Mouse (Mus musculus) lung, embryonic 14.5 days (tissue): ENCODE data around the gene 2610507B11Rik. TPM values are rescaled to one million over a fixed set of nuclear protein-coding genes. Genes with fewer than 3 reads are reported as not detected.
"Not testable (repeated sequence)": the region's sequence is repeated elsewhere in the genome, so short reads cannot be mapped to it uniquely, and the experiment has no call there.

ENCODE experiments used
- ATAC-seq: fragments of 200-750 bp; cut with Nextera tagmentation; 2 replicates; pipeline ENCODE4 v1.8.0; 2017; ENCODE audit warnings: mild to moderate bottlenecking, moderate TSS enrichment, moderate library complexity; ENCODE audit not compliant: insufficient read depth
- DNase-seq: peaks from one replicate; pipeline ENCODE4 v3.0.0-alpha.2; 2015
- H3K27ac ChIP-seq: fragments of 300-500 bp; sonication (generic); 2 replicates; pipeline ENCODE4 v1.5.1; 2014; ENCODE audit warnings: low read depth, mild to moderate bottlenecking, moderate library complexity
- H3K27me3 ChIP-seq: fragments of 300-500 bp; sonication (generic); 2 replicates; pipeline ENCODE4 v1.6.1; 2014; ENCODE audit warnings: low read length, control low read depth; ENCODE audit not compliant: insufficient read depth
- H3K36me3 ChIP-seq: fragments of 300-500 bp; sonication (generic); 2 replicates; pipeline ENCODE4 v1.6.1; 2014; ENCODE audit warnings: control low read depth; ENCODE audit not compliant: insufficient read depth
- H3K4me1 ChIP-seq: fragments of 300-500 bp; sonication (generic); 2 replicates; pipeline ENCODE4 v1.6.1; 2014; ENCODE audit warnings: antibody characterized with exemption, control low read depth; ENCODE audit not compliant: insufficient read depth
- H3K4me2 ChIP-seq: fragments of 300-500 bp; sonication (generic); 2 replicates; pipeline ENCODE4 v1.6.1; 2014; ENCODE audit warnings: mild to moderate bottlenecking
- H3K4me3 ChIP-seq: fragments of 300-500 bp; sonication (generic); 2 replicates; pipeline ENCODE4 v1.5.1; 2014; ENCODE audit warnings: low read depth, low read length
- H3K9ac ChIP-seq: fragments of 300-500 bp; sonication (generic); 2 replicates; pipeline ENCODE4 v1.6.1; 2014
- H3K9me3 ChIP-seq: fragments of 300-500 bp; sonication (generic); 2 replicates; pipeline ENCODE4 v1.6.1; 2016; ENCODE audit warnings: low read depth, low read length, control low read depth
- CTCF ChIP-seq: IDR thresholded peaks from 2 replicates; pipeline ENCODE4 v1.5.1; 2016; ENCODE audit warnings: antibody characterized with exemption, low read depth
- WGBS: fragments of 180-500 bp; shearing (Covaris S2); extraction: QIAGEN DNeasy Blood & Tissue Kit; methylation state at CpG from one replicate; pipeline ENCODE4 v1.1.7; 2014; 5-methylcytosine and 5-hydroxymethylcytosine counted together
- polyA plus RNA-seq: library from polyadenylated mRNA; unstranded; fragments of >200 nt; fragmentation: Nextera tagmentation; extraction: Ambion mirVana; gene quantifications from 2 replicates; pipeline ENCODE4 v1.2.1, GENCODE M21; 2014

Gene 2610507B11Rik
- polyA plus RNA-seq, 1 experiment from 2014 or later, result 71.2 TPM

- 95% methylated on average over 2 of the region's 2 CpGs for WGBS
- Histone ChIP-seq H3K27ac (no peak overlapping the region), H3K36me3 (peaks cover 29% of the 10 kb centered on the region), H3K27me3 (peaks cover 5% of the 10 kb centered on the region; the same call in 1 of the 2 replicates), H3K9ac (no peak overlapping the region), H3K4me3 (peak overlapping the region; percentile 79), H3K9me3 (no peaks in the 10 kb centered on the region), H3K4me1 (no peaks in the 10 kb centered on the region), H3K4me2 (peak overlapping the region; percentile 69)
- no peak for TF ChIP-seq CTCF
- no peak for ATAC-seq
- peak; percentile 8 for DNase-seq
Measured at GRCm38 (mm10) chr11:78260489-78261258, 878 bp upstream of the 2610507B11Rik start.

DNA sequence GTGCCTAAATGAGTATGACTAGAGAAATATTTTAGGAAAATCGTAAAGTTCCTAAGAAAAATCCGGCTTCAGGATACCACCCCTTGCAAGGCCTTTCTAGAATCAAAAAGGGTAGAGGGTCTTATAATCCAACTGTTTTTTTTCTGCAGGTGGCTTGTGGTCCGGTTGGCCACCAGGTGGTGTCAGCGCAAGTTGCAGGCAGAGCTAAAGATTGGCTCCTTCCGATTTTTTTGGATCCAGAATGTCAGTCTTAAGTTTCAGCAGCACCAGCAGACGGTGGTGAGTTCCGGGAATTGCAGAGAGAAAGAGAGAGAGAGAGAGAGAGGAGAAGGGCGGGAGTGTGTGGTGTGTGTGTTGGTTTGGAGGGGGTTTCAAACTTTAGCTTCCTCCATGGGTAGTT lies 998 bp downstream of the 2610507B11Rik start:
- DNase-seq (peak; percentile 84), ATAC-seq (no peak)
- Histone ChIP-seq H3K27me3 (peaks cover 5% of the 10 kb centered on the region; the same call in 1 of the 2 replicates), H3K4me1 (no peaks in the 10 kb centered on the region), H3K9me3 (no peaks in the 10 kb centered on the region), H3K27ac (no peak overlapping the region), H3K4me3 (peak overlapping the region; percentile 79), H3K36me3 (peaks cover 43% of the 10 kb centered on the region), H3K4me2 (peak overlapping the region; percentile 69), H3K9ac (peak overlapping the region; percentile 20; the same call in 1 of the 2 replicates)
- TF ChIP-seq CTCF, result peak; percentile 75
- WGBS, result 2% methylated on average over 8 of the region's 8 CpGs

- WGBS, result 87% methylated on average over 6 of the region's 6 CpGs
- ATAC-seq, result no peak
- Histone ChIP-seq H3K9me3 (no peaks in the 10 kb centered on the region), H3K4me2 (no peak overlapping the region), H3K27ac (no peak overlapping the region), H3K9ac (no peak overlapping the region), H3K4me1 (no peaks in the 10 kb centered on the region), H3K4me3 (no peak overlapping the region), H3K36me3 (peaks cover 71% of the 10 kb centered on the region), H3K27me3 (peaks cover 3% of the 10 kb centered on the region; the same call in 1 of the 2 replicates)
- TF ChIP-seq CTCF, result no peak
- DNase-seq, result no peak
Measured at GRCm38 (mm10) chr11:78265571-78265970, 4.0 kb downstream of the 2610507B11Rik start.

DNA sequence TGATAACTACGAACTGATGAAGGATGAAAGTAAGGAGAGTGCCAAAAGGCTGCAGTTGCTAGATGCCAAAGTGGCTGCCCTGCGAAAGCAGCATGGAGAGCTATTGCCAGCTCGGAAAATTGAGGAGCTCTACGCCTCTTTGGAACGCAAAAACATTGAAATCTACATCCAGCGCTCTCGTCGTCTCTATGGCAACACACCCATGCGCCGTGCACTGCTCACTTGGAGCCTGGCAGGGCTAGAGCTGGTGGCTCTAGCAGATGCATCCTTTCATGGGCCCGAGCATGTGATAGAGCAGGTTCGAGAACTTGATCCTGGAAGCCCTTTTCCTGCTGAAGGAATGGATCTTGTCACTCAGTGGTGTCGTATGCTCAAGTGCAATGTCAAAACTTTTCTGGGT lies 10.4 kb downstream of the 2610507B11Rik start:
- WGBS, result 90% methylated on average over 13 of the region's 13 CpGs
- no peak for DNase-seq
- Histone ChIP-seq H3K4me1 (no peaks in the 10 kb centered on the region), H3K27ac (no peak overlapping the region), H3K4me3 (no peak overlapping the region), H3K4me2 (no peak overlapping the region), H3K36me3 (peaks cover 95% of the 10 kb centered on the region), H3K9ac (no peak overlapping the region), H3K27me3 (no peaks in the 10 kb centered on the region), H3K9me3 (no peaks in the 10 kb centered on the region)
- no peak for TF ChIP-seq CTCF
- no peak for ATAC-seq

DNA sequence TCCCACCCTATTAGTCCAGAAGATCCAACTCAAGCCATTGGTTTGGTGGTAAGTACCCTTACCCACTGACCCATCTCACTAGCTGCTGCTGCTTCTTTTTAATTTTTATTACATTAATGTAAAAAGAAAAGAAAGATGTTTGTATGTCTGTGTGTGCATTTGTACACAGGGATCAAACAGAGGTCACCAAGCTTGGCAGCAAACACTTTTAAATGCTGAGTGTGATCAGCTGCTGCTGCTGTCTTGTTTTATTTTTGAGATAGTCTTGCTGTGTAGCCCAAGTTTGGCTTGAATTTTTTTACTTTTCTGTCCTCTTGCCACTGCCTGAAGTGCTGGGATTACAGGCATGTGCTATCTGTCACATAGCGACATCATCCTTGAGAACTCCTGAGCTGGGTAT lies 14.0 kb downstream of the 2610507B11Rik start:
- Histone ChIP-seq H3K4me1 (no peaks in the 10 kb centered on the region), H3K9ac (no peak overlapping the region), H3K9me3 (no peaks in the 10 kb centered on the region), H3K27me3 (no peaks in the 10 kb centered on the region), H3K4me3 (no peak overlapping the region), H3K27ac (no peak overlapping the region), H3K4me2 (no peak overlapping the region), H3K36me3 (peaks cover 96% of the 10 kb centered on the region)
- ATAC-seq, result no peak
- 94% methylated on average over 1 of the region's 1 CpGs for WGBS
- DNase-seq, result no peak
- no peak for TF ChIP-seq CTCF

DNA sequence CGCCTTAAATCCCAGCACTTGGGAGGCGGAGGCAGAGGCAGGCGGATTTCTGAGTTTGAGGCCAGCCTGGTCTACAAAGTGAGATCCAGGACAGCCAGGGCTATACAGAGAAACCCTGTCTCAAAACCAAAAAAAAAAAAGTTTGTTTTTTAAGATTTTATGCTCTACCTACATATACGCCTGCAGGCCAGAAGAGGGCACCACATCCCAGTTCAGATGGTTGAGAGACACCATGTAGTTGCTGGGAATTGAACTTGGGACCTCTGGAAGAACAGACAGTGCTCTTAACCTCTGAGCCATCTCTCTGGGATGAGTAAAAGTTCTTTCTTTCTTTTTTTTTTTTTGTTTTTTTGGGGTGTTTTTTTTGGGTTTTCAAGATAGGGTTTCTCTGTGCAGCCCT lies 14.6 kb downstream of the 2610507B11Rik start:
- not testable (repeated sequence) for ATAC-seq, H3K27me3 ChIP-seq, H3K4me2 ChIP-seq, H3K4me1 ChIP-seq, H3K4me3 ChIP-seq, H3K9ac ChIP-seq, H3K27ac ChIP-seq, H3K9me3 ChIP-seq
- peaks cover 98% of the 10 kb centered on the region for H3K36me3 ChIP-seq
- 93% methylated on average over 4 of the region's 4 CpGs for WGBS
- peak; percentile 10 for DNase-seq
- TF ChIP-seq CTCF, result peak; percentile 24; the same call in 1 of the 2 replicates

DNA sequence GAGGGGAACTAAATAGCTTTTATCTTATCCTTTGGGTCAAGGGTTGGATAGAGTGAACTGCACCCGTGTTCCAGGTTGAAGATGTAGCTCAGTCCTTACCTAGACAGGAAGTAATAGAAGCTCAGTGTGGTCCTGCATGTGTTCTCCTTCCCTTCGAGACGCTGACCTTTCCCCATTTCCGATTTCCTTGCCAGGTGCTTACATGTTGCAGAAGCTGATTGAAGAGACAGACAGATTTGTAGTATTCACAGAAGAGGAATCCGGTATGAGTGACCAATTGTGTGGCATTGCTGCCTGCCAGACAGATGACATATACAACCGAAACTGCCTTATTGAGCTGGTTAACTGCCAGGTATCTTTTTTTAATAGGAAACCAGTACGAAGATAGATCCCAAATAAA lies 17.3 kb downstream of the 2610507B11Rik start:
- no peak for TF ChIP-seq CTCF
- Histone ChIP-seq H3K9me3 (no peaks in the 10 kb centered on the region), H3K4me1 (no peaks in the 10 kb centered on the region), H3K4me3 (no peak overlapping the region), H3K27me3 (no peaks in the 10 kb centered on the region), H3K36me3 (peaks cover 96% of the 10 kb centered on the region), H3K27ac (no peak overlapping the region), H3K9ac (no peak overlapping the region), H3K4me2 (no peak overlapping the region)
- WGBS, result 83% methylated on average over 7 of the region's 7 CpGs
- DNase-seq (no peak), ATAC-seq (no peak)
